Mouse (Mus musculus) heart, adult 10 weeks (tissue): ENCODE data around the gene Plppr2. TPM values are rescaled to one million over a fixed set of nuclear protein-coding genes. Genes with fewer than 3 reads are reported as not detected.

Experiments
- polyA plus RNA-seq: library from polyadenylated mRNA; stranded (reverse); fragments of 350-450 nt; fragmentation: Illumina TruSeq; extraction: RNeasy Lipid Tissue Mini Kit (QIAGEN cat#74804); gene quantifications from one replicate; pipeline ENCODE4 v1.2.3, GENCODE M21; 2014; ENCODE audit warnings: low read depth, low replicate concordance

Plppr2 gene
- polyA plus RNA-seq = 4.9 TPM

DNA sequence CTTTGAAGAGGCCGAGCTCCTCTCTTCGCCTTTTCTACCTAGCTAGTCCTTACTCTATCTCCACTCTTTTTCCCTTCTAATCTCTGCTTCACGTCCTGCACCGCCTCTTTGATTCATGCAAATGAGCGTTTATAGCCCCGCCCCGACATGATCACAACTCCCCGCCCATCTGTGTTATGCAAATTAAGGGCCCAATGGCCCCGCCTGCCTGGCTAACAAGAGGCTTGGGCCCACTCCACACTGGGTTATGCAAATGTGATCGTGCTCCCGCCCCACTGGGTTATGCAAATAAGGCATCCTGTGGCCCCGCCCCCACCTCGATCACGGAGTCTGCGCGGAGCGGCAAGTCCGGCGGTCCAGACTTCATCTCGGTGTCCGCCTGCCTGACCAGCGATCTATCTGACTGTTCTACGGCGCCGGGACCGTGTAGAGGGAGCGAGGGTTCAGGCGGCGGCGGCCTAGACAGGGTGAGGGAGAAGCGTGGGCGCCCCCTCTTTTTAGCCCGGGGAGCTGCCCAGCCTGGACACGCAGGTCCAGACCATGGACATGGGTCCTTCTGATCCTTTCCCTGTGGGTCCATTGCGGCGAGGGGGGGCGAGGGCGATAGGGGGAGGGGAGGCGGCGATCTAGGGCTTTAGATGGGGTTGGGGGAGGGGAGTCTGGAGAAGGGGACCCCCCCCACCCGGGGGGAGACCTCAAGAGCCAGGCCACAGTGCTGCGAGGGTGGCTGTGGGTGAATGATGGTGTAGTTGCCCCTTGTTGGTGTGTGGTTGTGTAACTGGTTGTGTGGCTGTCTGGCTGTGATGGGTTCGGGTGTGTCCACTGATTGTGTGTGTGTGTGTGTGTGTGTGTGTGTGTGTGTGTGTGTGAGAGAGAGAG, at the start of gene Plppr2:
Gene Plppr2 (plus strand): TSS at position 342 of the 879 bp plus-strand sequence.

GRCm38 (mm10) chr9:21918035-21918592, 18.7 kb upstream of the Plppr2 start, which contains the start of gene Rab3d:
Gene Rab3d (minus strand): TSS chr9:21918192.

DNA sequence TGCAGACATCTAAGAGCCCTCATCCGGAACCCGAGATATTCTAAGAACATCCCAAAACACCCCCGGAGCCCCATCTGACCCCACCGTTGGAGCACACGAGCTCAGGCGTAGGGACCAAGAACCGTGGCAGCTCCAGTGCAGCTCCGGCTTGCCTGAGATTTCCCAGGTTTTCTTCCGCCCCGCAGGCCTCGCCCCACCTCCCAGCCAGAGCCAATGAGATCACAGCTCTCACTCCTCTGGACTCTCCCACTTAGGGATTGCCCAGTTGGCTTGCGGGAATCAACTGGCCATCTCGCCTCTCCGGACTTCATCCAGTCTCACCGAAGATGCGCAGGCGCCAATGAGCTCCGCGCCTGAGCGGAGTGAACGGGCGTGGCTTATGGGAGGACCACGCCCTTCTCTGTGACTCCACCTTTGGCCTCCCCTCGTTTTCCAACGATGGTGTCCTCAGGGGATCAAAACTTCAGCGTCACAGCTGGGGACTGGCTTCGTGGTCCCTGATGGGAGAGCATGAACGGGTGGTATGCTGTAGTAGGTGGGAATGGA, 9.6 kb upstream of the Plppr2 start, which contains the start of the genes Ccdc159 and Tmem205:
Gene Ccdc159 (plus strand): TSS at position 264 of the 546 bp plus-strand sequence.
Gene Tmem205 (minus strand): TSS at position 349 of the 546 bp plus-strand sequence.

DNA sequence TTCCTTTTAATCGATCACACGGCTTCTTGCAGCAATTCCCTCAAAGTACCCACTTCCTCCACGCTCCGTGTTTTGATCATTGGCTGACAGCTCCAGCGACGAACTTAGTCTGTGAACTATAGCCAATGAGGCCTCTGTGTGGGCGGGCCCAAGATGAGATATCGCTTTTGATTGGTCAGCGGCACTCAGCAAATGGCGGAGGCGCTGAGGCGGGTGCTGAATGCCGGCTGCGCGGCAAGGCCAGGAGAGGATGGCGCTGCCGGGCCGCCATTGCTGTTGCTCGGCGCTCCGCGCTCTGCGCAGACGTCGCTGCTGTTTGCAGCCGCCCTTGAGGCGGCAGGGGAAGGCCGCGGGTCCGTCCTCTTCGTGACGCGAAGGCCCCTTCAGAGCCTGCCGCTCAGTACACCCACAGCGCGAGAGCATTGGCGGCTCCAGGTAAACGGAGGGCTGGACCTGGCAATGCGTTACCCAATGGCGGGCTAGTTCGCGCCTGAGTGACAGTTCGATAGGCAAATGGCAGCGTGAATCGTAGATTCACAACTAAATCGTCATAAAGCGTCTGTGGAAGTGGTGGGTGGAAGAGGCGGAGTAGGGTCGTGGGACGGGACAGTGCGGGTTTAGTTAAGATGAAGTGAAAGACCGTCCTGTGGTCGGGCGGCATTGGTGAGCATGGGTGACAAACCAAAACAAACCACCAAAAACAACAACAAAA, 18.9 kb downstream of the Plppr2 start, which contains the start of gene Swsap1:
Gene Swsap1 (plus strand): TSS at position 186 of the 712 bp plus-strand sequence.

DNA sequence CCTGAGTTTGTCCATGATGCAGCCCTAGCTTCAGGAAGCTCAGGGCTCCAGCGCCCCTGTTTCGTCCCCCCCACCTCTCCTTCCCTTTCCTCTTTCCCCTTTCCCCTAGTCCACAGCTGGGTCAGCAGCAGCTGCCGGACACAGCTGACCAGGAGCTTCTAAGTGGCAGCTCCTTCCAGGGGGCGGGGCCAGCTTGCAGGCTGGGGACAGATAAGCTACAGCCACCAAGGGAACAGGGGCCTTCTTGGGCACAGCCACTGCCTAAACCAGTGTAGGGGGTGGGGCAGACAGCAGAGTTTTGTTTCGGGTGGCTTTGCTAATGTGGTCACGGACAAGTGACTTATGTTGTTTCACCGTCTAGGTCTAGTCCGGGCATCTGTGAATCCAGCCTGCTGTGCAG, 26.6 kb downstream of the Plppr2 start, which contains the start of gene Epor:
Gene Epor (minus strand): TSS at position 90 of the 400 bp plus-strand sequence.

GRCm38 (mm10) chr9:21989230-21990110, 52.6 kb downstream of the Plppr2 start, which contains the start of gene Rgl3:
Gene Rgl3 (minus strand): TSS chr9:21989446.

Other genes starting within 250 kb of the Plppr2 start
- gene Ldlr, start 213.6 kb upstream of the Plppr2 start, polyA plus RNA-seq = 6.5 TPM
- 8.4 TPM for gene Spc24, start 176.7 kb upstream of the Plppr2 start, polyA plus RNA-seq
- 59.6 TPM for gene Kank2, start 138.3 kb upstream of the Plppr2 start, polyA plus RNA-seq
- not detected for gene Angptl8, start 101.5 kb upstream of the Plppr2 start, polyA plus RNA-seq
- gene Dock6, start 84.4 kb upstream of the Plppr2 start, polyA plus RNA-seq = 53.0 TPM
- 12.5 TPM for gene Rab3d, start 18.8 kb upstream of the Plppr2 start, polyA plus RNA-seq
- 8.1 TPM for gene Ccdc159, start 9.6 kb upstream of the Plppr2 start, polyA plus RNA-seq
- 107 TPM for gene Tmem205, start 9.5 kb upstream of the Plppr2 start, polyA plus RNA-seq
- gene Swsap1, start 18.7 kb downstream of the Plppr2 start, polyA plus RNA-seq = 9.2 TPM
- 0.50 TPM for gene Epor, start 26.5 kb downstream of the Plppr2 start, polyA plus RNA-seq
- 9.7 TPM for gene Rgl3, start 52.4 kb downstream of the Plppr2 start, polyA plus RNA-seq
- not detected for gene Ccdc151, start 65.6 kb downstream of the Plppr2 start, polyA plus RNA-seq
- gene Prkcsh, start 65.8 kb downstream of the Plppr2 start, polyA plus RNA-seq = 53.0 TPM
- 0.10 TPM for gene Elavl3, start 115.0 kb downstream of the Plppr2 start, polyA plus RNA-seq
- not detected for gene Gm49318, start 134.2 kb downstream of the Plppr2 start, polyA plus RNA-seq
- 5.1 TPM for gene Zfp653, start 134.3 kb downstream of the Plppr2 start, polyA plus RNA-seq
- gene Ecsit, start 148.4 kb downstream of the Plppr2 start, polyA plus RNA-seq = 114 TPM
- gene Cnn1, start 162.2 kb downstream of the Plppr2 start, polyA plus RNA-seq = 14.5 TPM
- 52.4 TPM for gene Elof1, start 180.1 kb downstream of the Plppr2 start, polyA plus RNA-seq
- 4.2 TPM for gene Acp5, start 198.7 kb downstream of the Plppr2 start, polyA plus RNA-seq
- gene Pigyl, start 219.8 kb downstream of the Plppr2 start, polyA plus RNA-seq = 42.0 TPM